Mouse (Mus musculus): ENCODE data around the gene Wdr25. TPM values are rescaled to one million over a fixed set of nuclear protein-coding genes. Genes with fewer than 3 reads are reported as not detected.

Wdr25 gene
- total and polyA plus RNA-seq, 2 experiments = 9.4 to 11.4 TPM

DNA sequence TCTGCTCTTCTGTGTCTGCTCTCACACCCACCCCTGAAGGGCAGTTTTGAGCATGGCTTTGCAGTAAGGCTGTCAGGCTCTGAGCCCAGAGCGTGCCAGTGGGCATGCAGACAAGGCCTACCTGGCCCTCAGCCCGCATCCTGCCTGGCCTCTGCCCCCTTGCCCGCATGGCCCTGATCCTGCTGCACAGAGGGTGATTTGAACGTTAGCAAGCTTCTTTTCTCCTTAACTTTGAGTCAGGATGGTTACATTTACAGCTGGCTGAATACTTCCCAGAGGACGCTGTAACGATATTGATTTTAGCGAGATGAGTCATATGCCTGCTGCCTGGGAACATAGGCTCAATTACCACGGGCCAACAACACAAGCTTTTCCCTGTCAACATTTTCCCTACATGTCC lies 91.0 kb downstream of the Wdr25 start:
- 42% methylated on average over 8 of the region's 8 CpGs for WGBS
- no peaks in the 10 kb centered on the region for H3K36me3 ChIP-seq (ENCODE audit: control insufficient read depth, insufficient read depth, low read length)
- no peak overlapping the region for H3K4me3 ChIP-seq (ENCODE audit: insufficient read depth, low read depth, low read length)
- DNase-seq (ENCODE audit: extremely low read depth, low read depth, low spot score) = peak; percentile 19
- H3K79me2 ChIP-seq (ENCODE audit: control insufficient read depth, insufficient read depth, low read length) = no peaks in the 10 kb centered on the region
- H3K27ac ChIP-seq (replicated peaks; ENCODE audit: insufficient read depth, low read depth, low read length) = no peak overlapping the region
- H3K9ac ChIP-seq (ENCODE audit: low read depth, low read length) = no peak overlapping the region
- H3K4me1 ChIP-seq (ENCODE audit: control insufficient read depth, insufficient read depth, low read length) = no peaks in the 10 kb centered on the region
- H3K27me3 ChIP-seq (ENCODE audit: control insufficient read depth, insufficient read depth, low read length) = no peaks in the 10 kb centered on the region
- TF ChIP-seq POLR2A (IDR thresholded peaks at IDR 0.05; ENCODE audit: extremely low read depth, insufficient read depth, low read length) (no peak), CTCF (IDR thresholded peaks at IDR 0.05; ENCODE audit: low read depth, low read length) (no peak)

DNA sequence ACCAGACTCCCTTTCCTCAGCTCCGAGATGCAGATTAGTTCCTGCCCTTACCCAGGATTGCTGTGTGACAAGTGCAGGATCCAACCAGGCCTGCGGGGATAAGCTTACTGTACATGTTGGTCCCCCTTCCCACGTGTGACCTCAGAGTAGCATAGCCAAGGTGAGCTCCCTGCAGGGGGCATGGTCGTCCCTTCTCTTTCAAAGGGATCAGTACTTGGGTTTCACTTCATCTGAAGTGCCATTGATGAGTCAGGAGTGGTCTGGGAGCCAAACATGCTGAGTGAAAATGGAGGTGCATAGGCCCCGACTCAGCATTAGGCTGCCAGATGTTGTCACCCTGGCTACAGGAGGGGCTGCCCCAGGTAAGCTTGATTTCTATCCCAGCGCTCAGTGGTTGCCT lies 91.6 kb downstream of the Wdr25 start:
- H3K4me1 ChIP-seq (ENCODE audit: control insufficient read depth, insufficient read depth, low read length) = no peaks in the 10 kb centered on the region
- TF ChIP-seq POLR2A (IDR thresholded peaks at IDR 0.05; ENCODE audit: extremely low read depth, insufficient read depth, low read length) = no peak
- TF ChIP-seq CTCF (IDR thresholded peaks at IDR 0.05; ENCODE audit: low read depth, low read length) = no peak
- H3K27ac ChIP-seq (replicated peaks; ENCODE audit: insufficient read depth, low read depth, low read length) = no peak overlapping the region
- no peak overlapping the region for H3K9ac ChIP-seq (ENCODE audit: low read depth, low read length)
- WGBS = 90% methylated on average over 6 of the region's 6 CpGs
- no peak overlapping the region for H3K4me3 ChIP-seq (ENCODE audit: insufficient read depth, low read depth, low read length)
- no peaks in the 10 kb centered on the region for H3K36me3 ChIP-seq (ENCODE audit: control insufficient read depth, insufficient read depth, low read length)
- no peak for DNase-seq (ENCODE audit: extremely low read depth, low read depth, low spot score)
- no peaks in the 10 kb centered on the region for H3K27me3 ChIP-seq (ENCODE audit: control insufficient read depth, insufficient read depth, low read length)
- H3K79me2 ChIP-seq (ENCODE audit: control insufficient read depth, insufficient read depth, low read length) = no peaks in the 10 kb centered on the region

DNA sequence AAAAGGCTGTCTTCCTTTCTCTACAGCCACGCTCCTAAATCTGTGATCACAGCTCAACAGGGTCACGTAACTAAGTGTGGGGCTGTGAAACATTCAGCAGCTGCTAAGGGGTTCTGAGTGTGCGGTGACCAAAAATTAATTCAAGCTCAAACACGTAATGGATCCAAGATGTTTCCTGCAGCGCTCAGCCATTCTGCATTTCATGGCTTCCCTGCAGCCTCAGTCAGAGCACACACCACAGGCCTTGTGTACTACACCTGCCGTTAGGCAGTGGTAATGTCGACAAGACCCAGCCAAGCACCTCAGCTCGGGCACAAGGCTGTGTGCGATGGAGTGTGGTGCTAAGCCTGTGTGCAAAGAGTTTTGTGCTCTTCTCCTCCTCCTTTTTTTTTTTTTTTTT lies 94.0 kb downstream of the Wdr25 start:
- H3K79me2 ChIP-seq (ENCODE audit: control insufficient read depth, insufficient read depth, low read length) = no peaks in the 10 kb centered on the region
- H3K4me3 ChIP-seq (ENCODE audit: insufficient read depth, low read depth, low read length) = no peak overlapping the region
- H3K4me1 ChIP-seq (ENCODE audit: control insufficient read depth, insufficient read depth, low read length) = no peaks in the 10 kb centered on the region
- WGBS = 97% methylated on average over 9 of the region's 9 CpGs
- H3K9ac ChIP-seq (ENCODE audit: low read depth, low read length) = no peak overlapping the region
- no peak for TF ChIP-seq CTCF (IDR thresholded peaks at IDR 0.05; ENCODE audit: low read depth, low read length)
- TF ChIP-seq POLR2A (IDR thresholded peaks at IDR 0.05; ENCODE audit: extremely low read depth, insufficient read depth, low read length) = no peak
- no peaks in the 10 kb centered on the region for H3K36me3 ChIP-seq (ENCODE audit: control insufficient read depth, insufficient read depth, low read length)
- DNase-seq (ENCODE audit: extremely low read depth, low read depth, low spot score) = no peak
- no peaks in the 10 kb centered on the region for H3K27me3 ChIP-seq (ENCODE audit: control insufficient read depth, insufficient read depth, low read length)
- H3K27ac ChIP-seq (replicated peaks; ENCODE audit: insufficient read depth, low read depth, low read length) = no peak overlapping the region

DNA sequence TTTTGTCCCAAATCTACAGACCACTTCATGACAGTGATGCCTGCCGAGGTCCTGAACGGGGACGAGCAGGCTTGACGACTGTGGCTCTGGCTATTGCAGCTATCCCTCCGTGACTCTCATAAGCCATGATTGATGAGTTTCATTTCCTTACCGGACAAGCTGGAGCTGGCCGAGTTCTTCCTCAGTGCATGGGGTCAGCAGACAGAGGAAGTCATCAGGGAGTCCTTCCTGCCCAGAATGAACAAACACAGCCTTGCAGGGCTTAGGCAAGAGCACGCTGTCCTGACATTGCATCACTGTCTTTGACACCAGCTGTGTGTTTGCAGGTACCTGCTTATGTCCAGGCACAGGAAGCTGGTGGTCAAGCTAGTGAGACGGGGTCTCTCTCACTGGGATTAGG lies 97.0 kb downstream of the Wdr25 start:
- H3K27me3 ChIP-seq (ENCODE audit: control insufficient read depth, insufficient read depth, low read length) = no peaks in the 10 kb centered on the region
- H3K4me1 ChIP-seq (ENCODE audit: control insufficient read depth, insufficient read depth, low read length) = no peaks in the 10 kb centered on the region
- no peak overlapping the region for H3K27ac ChIP-seq (replicated peaks; ENCODE audit: insufficient read depth, low read depth, low read length)
- H3K79me2 ChIP-seq (ENCODE audit: control insufficient read depth, insufficient read depth, low read length) = no peaks in the 10 kb centered on the region
- H3K4me3 ChIP-seq (ENCODE audit: insufficient read depth, low read depth, low read length) = no peak overlapping the region
- 55% methylated on average over 9 of the region's 9 CpGs for WGBS
- TF ChIP-seq POLR2A (IDR thresholded peaks at IDR 0.05; ENCODE audit: extremely low read depth, insufficient read depth, low read length) (no peak), CTCF (IDR thresholded peaks at IDR 0.05; ENCODE audit: low read depth, low read length) (no peak)
- peak; percentile 39 for DNase-seq (ENCODE audit: extremely low read depth, low read depth, low spot score)
- no peak overlapping the region for H3K9ac ChIP-seq (ENCODE audit: low read depth, low read length)
- H3K36me3 ChIP-seq (ENCODE audit: control insufficient read depth, insufficient read depth, low read length) = no peaks in the 10 kb centered on the region

DNA sequence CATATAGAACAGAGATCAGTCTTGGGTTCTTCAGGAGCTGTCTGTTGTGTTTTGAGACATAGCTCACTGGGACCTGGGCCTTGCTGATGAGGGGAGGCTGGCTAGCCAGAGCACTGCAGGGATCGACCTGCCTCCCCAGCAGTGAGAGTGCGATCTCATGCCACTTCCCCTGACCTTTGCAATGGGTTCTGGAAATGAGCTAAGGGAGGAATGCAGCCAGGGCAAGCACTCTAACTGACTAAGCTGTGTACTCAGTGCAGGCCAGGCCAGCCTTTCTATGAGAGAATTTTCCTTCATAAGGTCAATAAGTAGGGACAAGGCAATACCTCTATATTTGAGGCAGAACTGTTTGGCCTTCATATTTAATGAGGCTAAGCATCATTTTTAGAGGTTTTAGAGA lies 99.6 kb downstream of the Wdr25 start:
- H3K27me3 ChIP-seq (ENCODE audit: control insufficient read depth, insufficient read depth, low read length) = no peaks in the 10 kb centered on the region
- no peaks in the 10 kb centered on the region for H3K36me3 ChIP-seq (ENCODE audit: control insufficient read depth, insufficient read depth, low read length)
- no peaks in the 10 kb centered on the region for H3K4me1 ChIP-seq (ENCODE audit: control insufficient read depth, insufficient read depth, low read length)
- WGBS = 69% methylated on average over 2 of the region's 2 CpGs
- H3K79me2 ChIP-seq (ENCODE audit: control insufficient read depth, insufficient read depth, low read length) = no peaks in the 10 kb centered on the region
- no peak overlapping the region for H3K27ac ChIP-seq (replicated peaks; ENCODE audit: insufficient read depth, low read depth, low read length)
- no peak for DNase-seq (ENCODE audit: extremely low read depth, low read depth, low spot score)
- no peak overlapping the region for H3K9ac ChIP-seq (ENCODE audit: low read depth, low read length)
- no peak for TF ChIP-seq POLR2A (IDR thresholded peaks at IDR 0.05; ENCODE audit: extremely low read depth, insufficient read depth, low read length)
- no peak for TF ChIP-seq CTCF (IDR thresholded peaks at IDR 0.05; ENCODE audit: low read depth, low read length)
- no peak overlapping the region for H3K4me3 ChIP-seq (ENCODE audit: insufficient read depth, low read depth, low read length)

DNA sequence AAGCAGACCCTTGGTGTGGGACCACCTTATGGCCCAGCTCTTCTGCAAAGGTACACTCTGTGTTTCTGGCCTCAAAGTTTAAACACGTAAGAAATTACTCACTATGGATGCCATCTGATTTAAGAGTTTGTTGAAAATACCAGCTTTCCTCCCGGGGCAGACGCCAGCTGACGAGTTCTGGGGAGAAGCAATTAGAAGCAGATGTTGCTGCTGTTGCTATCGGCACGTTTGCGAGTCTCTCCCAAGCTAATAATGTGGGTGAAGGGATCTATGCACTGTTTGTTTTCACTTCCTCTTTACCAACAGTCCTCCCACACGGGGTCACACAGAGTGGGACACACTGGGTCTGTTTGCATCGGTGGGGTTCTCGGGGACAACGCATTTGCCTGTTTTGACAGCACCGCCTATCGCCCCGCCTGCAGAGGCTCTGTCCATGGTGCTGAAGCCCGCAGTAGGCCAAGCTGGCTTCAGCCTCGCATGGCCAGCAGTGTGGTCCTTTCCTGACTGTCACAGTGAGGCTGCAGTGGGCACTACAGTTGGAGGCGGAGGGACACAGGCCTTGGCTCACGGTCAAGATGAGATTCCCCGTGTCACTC lies 101.1 kb downstream of the Wdr25 start:
- H3K9ac ChIP-seq (ENCODE audit: low read depth, low read length) = no peak overlapping the region
- no peaks in the 10 kb centered on the region for H3K79me2 ChIP-seq (ENCODE audit: control insufficient read depth, insufficient read depth, low read length)
- no peaks in the 10 kb centered on the region for H3K4me1 ChIP-seq (ENCODE audit: control insufficient read depth, insufficient read depth, low read length)
- H3K4me3 ChIP-seq (ENCODE audit: insufficient read depth, low read depth, low read length) = no peak overlapping the region
- no peaks in the 10 kb centered on the region for H3K27me3 ChIP-seq (ENCODE audit: control insufficient read depth, insufficient read depth, low read length)
- peak; percentile 24 for DNase-seq (ENCODE audit: extremely low read depth, low read depth, low spot score)
- no peaks in the 10 kb centered on the region for H3K36me3 ChIP-seq (ENCODE audit: control insufficient read depth, insufficient read depth, low read length)
- H3K27ac ChIP-seq (replicated peaks; ENCODE audit: insufficient read depth, low read depth, low read length) = no peak overlapping the region
- WGBS = 11% methylated on average over 19 of the region's 19 CpGs
- TF ChIP-seq CTCF (IDR thresholded peaks at IDR 0.05; ENCODE audit: low read depth, low read length) = no peak; the same call in 1 of the 2 replicates
- TF ChIP-seq POLR2A (IDR thresholded peaks at IDR 0.05; ENCODE audit: extremely low read depth, insufficient read depth, low read length) = no peak

All from liver, adult 2 months (tissue).